ENCODE assay signal across 21 mouse cellular contexts in the genomic region with DNA sequence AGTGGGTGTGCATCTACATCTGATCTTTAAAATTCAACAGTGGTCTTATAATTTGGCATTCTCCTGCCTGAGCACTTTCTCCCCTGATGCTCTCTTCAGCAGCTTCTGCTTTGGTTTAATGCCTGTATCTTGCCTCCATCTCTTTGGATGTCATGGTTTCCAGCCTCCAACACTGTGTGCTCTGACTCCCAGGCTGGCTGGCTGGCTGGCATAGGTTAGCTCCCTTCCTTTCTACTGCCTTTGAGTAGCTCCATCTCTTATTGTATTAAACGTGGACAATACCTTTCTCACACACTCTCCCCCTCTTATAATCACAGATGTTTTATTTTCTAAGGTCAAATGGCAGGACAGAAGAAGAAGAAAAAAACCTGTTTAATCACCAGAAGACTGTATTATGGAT. TPM values are rescaled to one million over a fixed set of nuclear protein-coding genes. Genes with fewer than 3 reads are reported as not detected.
A peak's percentile ranks its signal among the peaks of the same experiment; 100 is the strongest.
DNase-seq lines count a peak whose midpoint lies in the region; ATAC-seq lines count a peak whose summit lies in the region.
"Had no signal": no experiment of that assay in that cellular context is flagged by ENCODE, and none has a peak within 500 bp of the region (broad histone marks: within the 10 kb centered on the region; RNA-seq: fewer than 3 reads in every experiment).

No protein-coding gene starts in this region.

- H3K27me3 ChIP-seq in hindbrain, embryonic 11.5 days (ENCODE audit: control insufficient read depth, insufficient read depth, low read length) = no peaks in the 10 kb centered on the region
- no peaks in the 10 kb centered on the region for H3K27me3 ChIP-seq in hindbrain, embryonic 10.5 days (ENCODE audit: insufficient read depth, poor library complexity, severe bottlenecking)
- H3K27me3 ChIP-seq in hindbrain, embryonic 12.5 days = 0 out of 2 replicates have a peak, but pooled peaks cover 3% of the 10 kb centered on the region
- H3K27me3 ChIP-seq in midbrain, embryonic 11.5 days (ENCODE audit: control insufficient read depth, insufficient read depth, low read length) = no peaks in the 10 kb centered on the region
- H3K27me3 ChIP-seq in neural tube, embryonic 14.5 days (ENCODE audit: control insufficient read depth, insufficient read depth, low read length) = no peaks in the 10 kb centered on the region
- H3K27me3 ChIP-seq: limb, embryonic 15.5 days had no signal

- peak overlapping the region; percentile 25; the same call in 1 of the 2 replicates for H3K27ac ChIP-seq in hindbrain, embryonic 11.5 days (ENCODE audit: low read depth, low read length)
- no peak overlapping the region for H3K27ac ChIP-seq in hindbrain, embryonic 10.5 days
- peak overlapping the region; percentile 74 for H3K27ac ChIP-seq in hindbrain, embryonic 12.5 days
- H3K27ac ChIP-seq in midbrain, embryonic 11.5 days (ENCODE audit: low read depth, low read length) = peak overlapping the region; percentile 64
- peak overlapping the region; percentile 72 for H3K27ac ChIP-seq in neural tube, embryonic 14.5 days (ENCODE audit: low read depth, low read length)
- H3K27ac ChIP-seq: limb, embryonic 15.5 days had no signal

- no peak for ATAC-seq in hindbrain, embryonic 11.5 days (ENCODE audit: low FRiP score)
- ATAC-seq in hindbrain, embryonic 12.5 days (ENCODE audit: low FRiP score) = peak; percentile 30; the same call in 1 of the 2 replicates
- ATAC-seq in midbrain, embryonic 11.5 days (ENCODE audit: low FRiP score) = peak; percentile 64
- ATAC-seq in neural tube, embryonic 14.5 days (ENCODE audit: low read depth) = no peak
- ATAC-seq: activated CD4-positive, CD25-positive, alpha-beta regulatory T cell, adult 4 months; liver, postnatal 0 days had no signal

- H3K4me3 ChIP-seq in hindbrain, embryonic 11.5 days (ENCODE audit: low read depth, low read length) = no peak overlapping the region
- no peak overlapping the region for H3K4me3 ChIP-seq in hindbrain, embryonic 10.5 days
- no peak overlapping the region for H3K4me3 ChIP-seq in hindbrain, embryonic 12.5 days
- H3K4me3 ChIP-seq in midbrain, embryonic 11.5 days (ENCODE audit: low read depth, low read length) = no peak overlapping the region
- no peak overlapping the region for H3K4me3 ChIP-seq in neural tube, embryonic 14.5 days (ENCODE audit: low read depth, low read length)
- H3K4me3 ChIP-seq: limb, embryonic 15.5 days had no signal

- H3K9me3 ChIP-seq in hindbrain, embryonic 11.5 days (ENCODE audit: control insufficient read depth, low read length) = no peaks in the 10 kb centered on the region
- no peaks in the 10 kb centered on the region for H3K9me3 ChIP-seq in hindbrain, embryonic 10.5 days
- no peaks in the 10 kb centered on the region for H3K9me3 ChIP-seq in hindbrain, embryonic 12.5 days (replicated peaks)
- H3K9me3 ChIP-seq in midbrain, embryonic 11.5 days (ENCODE audit: control insufficient read depth, low read length) = no peaks in the 10 kb centered on the region
- no peaks in the 10 kb centered on the region for H3K9me3 ChIP-seq in neural tube, embryonic 14.5 days (ENCODE audit: control insufficient read depth, low read length)
- H3K9me3 ChIP-seq: limb, embryonic 15.5 days had no signal

- H3K4me1 ChIP-seq in hindbrain, embryonic 11.5 days (replicated peaks; ENCODE audit: control insufficient read depth, insufficient read depth, low read length) = peaks cover 3% of the 10 kb centered on the region; the same call in 1 of the 2 replicates
- peaks cover 9% of the 10 kb centered on the region for H3K4me1 ChIP-seq in hindbrain, embryonic 10.5 days (replicated peaks)
- H3K4me1 ChIP-seq in hindbrain, embryonic 12.5 days = peaks cover 19% of the 10 kb centered on the region
- peaks cover 4% of the 10 kb centered on the region for H3K4me1 ChIP-seq in midbrain, embryonic 11.5 days (ENCODE audit: control insufficient read depth, insufficient read depth, low read length)
- peaks cover 7% of the 10 kb centered on the region; the same call in 1 of the 2 replicates for H3K4me1 ChIP-seq in neural tube, embryonic 14.5 days (ENCODE audit: control insufficient read depth, insufficient read depth, low read length)

- H3K4me2 ChIP-seq in hindbrain, embryonic 11.5 days (replicated peaks; ENCODE audit: low read depth, low read length) = no peak overlapping the region
- no peak overlapping the region for H3K4me2 ChIP-seq in hindbrain, embryonic 12.5 days (replicated peaks)
- no peak overlapping the region for H3K4me2 ChIP-seq in midbrain, embryonic 11.5 days
- no peak overlapping the region for H3K4me2 ChIP-seq in neural tube, embryonic 14.5 days (ENCODE audit: low read depth, low read length)
- H3K4me2 ChIP-seq: heart, embryonic 11.5 days; limb, embryonic 15.5 days had no signal

- no peak for DNase-seq in hindbrain, embryonic 11.5 days (ENCODE audit: low spot score)
- no peak for DNase-seq in hindbrain, embryonic 10.5 days (ENCODE audit: low spot score)
- no peak for DNase-seq in midbrain, embryonic 11.5 days (ENCODE audit: low spot score, missing footprints)
- no peak for DNase-seq in thymus, postnatal 10 days (ENCODE audit: low spot score in 2 of 2)
- DNase-seq in embryo, embryonic 10 days (ENCODE audit: low spot score) = no peak
- DNase-seq in retina, embryonic 14.5 days (ENCODE audit: low spot score) = no peak
- DNase-seq: adrenal gland, postnatal 14 days; cerebellum, adult 11 months; embryo, embryonic 11 days; heart, postnatal 10 days; kidney, adult 8-10 months; kidney, postnatal 14 days; liver, postnatal 0 days; lung, postnatal 10 days; thymus, postnatal 4 days had no signal

- H3K9ac ChIP-seq in hindbrain, embryonic 11.5 days (ENCODE audit: low read depth, low read length) = no peak overlapping the region
- H3K9ac ChIP-seq in hindbrain, embryonic 12.5 days = no peak overlapping the region
- H3K9ac ChIP-seq in midbrain, embryonic 11.5 days (ENCODE audit: low read length) = no peak overlapping the region
- H3K9ac ChIP-seq in neural tube, embryonic 14.5 days (replicated peaks; ENCODE audit: low read depth, low read length) = no peak overlapping the region
- H3K9ac ChIP-seq: limb, embryonic 15.5 days; liver, postnatal 0 days had no signal

- H3K36me3 ChIP-seq in hindbrain, embryonic 11.5 days (ENCODE audit: control insufficient read depth, insufficient read depth, low read length) = no peaks in the 10 kb centered on the region
- H3K36me3 ChIP-seq in hindbrain, embryonic 10.5 days = no peaks in the 10 kb centered on the region
- H3K36me3 ChIP-seq in hindbrain, embryonic 12.5 days = no peaks in the 10 kb centered on the region
- no peaks in the 10 kb centered on the region for H3K36me3 ChIP-seq in midbrain, embryonic 11.5 days (ENCODE audit: control insufficient read depth, insufficient read depth, low read length)
- H3K36me3 ChIP-seq in neural tube, embryonic 14.5 days (ENCODE audit: control insufficient read depth, insufficient read depth, low read length) = no peaks in the 10 kb centered on the region
- H3K36me3 ChIP-seq: limb, embryonic 15.5 days had no signal

- WGBS in hindbrain, embryonic 11.5 days = 35% methylated on average over 1 of the region's 1 CpGs
- 73% methylated on average over 1 of the region's 1 CpGs for WGBS in hindbrain, embryonic 10.5 days
- WGBS in hindbrain, embryonic 12.5 days = 27% methylated on average over 1 of the region's 1 CpGs
- 27% methylated on average over 1 of the region's 1 CpGs for WGBS in midbrain, embryonic 11.5 days
- WGBS in neural tube, embryonic 14.5 days = 8% methylated on average over 1 of the region's 1 CpGs

RNA-seq across cellular contexts. Expression of a gene that starts 14.9 kb away (rescaled TPM):
- 0.54 and 2.1 TPM in 2 replicates for polyA plus RNA-seq in hindbrain, embryonic 11.5 days (2014; fragmentation: Nextera tagmentation; extraction: Ambion mirVana)
- 0.90 and 2.5 TPM in 2 replicates for polyA plus RNA-seq in hindbrain, embryonic 10.5 days (2016; fragmentation: Nextera tagmentation; extraction: Ambion mirVana)
- polyA plus RNA-seq in hindbrain, embryonic 12.5 days (2016; fragmentation: Nextera tagmentation; extraction: Ambion mirVana) = 2.1 and 2.2 TPM in 2 replicates
- polyA plus RNA-seq in midbrain, embryonic 11.5 days (2014; fragmentation: Nextera tagmentation; extraction: Ambion mirVana) = 1.7 and 2.6 TPM in 2 replicates
- 1.0 and 2.3 TPM in 2 replicates for polyA plus RNA-seq in neural tube, embryonic 14.5 days (2014; fragmentation: Nextera tagmentation; extraction: Ambion mirVana)
- polyA plus RNA-seq: gonadal fat pad, adult 2 months had no signal

Comparison
In these comparisons a context has a peak if more than half of its experiments do, and no peak if none do; other contexts are left out.
1. ATAC-seq: peak in hindbrain, embryonic 12.5 days (single experiment) and midbrain, embryonic 11.5 days (single experiment); none in hindbrain, embryonic 11.5 days (single experiment) and neural tube, embryonic 14.5 days (single experiment).